Mouse (Mus musculus) ovary, postnatal 10 days (tissue): ENCODE data around the gene Acsf2.

Source experiments
- DNase-seq: peaks from one replicate; pipeline ENCODE4 v3.0.0; 2022; ENCODE audit warnings: low spot score

Acsf2 gene

GRCm38 (mm10) chr11:94598437-94599120, 3.1 kb downstream of the Acsf2 start:
- no peak for DNase-seq

DNA sequence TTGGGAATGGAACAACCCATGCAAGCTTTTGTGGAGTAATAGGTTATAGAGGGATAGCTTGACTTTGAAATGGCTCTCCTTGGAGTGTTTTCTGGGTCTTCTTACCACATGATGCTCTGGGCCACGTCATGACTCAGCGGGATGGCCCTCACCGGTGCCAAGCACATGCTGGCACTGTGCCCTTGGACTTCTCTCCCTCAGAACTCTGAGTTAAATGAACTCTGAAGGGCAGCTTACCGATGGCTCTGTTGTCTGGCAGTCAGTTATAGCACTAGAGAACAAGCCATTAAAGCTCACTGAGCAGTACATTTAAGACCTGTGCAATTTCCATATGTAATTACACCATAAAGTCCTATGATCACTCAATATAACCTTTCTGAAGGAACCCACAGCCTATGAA, 4.4 kb downstream of the Acsf2 start:
- DNase-seq = no peak

DNA sequence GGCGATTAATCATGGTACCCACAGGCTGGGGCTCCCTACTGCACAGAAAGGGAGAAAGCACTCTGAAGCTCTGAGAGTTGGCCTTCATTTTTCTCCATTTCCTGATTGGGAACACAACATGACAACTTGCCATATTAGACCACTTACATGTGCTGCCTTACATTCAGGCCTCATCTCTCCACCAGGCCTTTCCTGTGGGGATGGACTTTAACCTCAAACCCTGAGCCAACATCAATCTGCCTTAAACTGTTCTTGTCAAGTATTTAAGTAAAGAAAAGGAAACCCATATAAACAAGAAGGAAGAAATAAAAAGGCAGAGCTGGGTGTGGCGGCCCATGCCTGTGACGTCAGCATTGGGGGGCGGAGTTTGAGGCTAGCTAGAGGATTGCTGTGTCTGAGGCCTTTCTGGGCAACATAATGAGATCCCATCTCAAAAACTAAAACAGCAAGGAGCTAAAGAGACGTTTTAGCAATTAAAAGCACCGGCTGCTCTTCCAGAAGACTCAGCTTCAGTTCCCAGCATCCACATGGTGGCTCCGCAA, 5.3 kb downstream of the Acsf2 start:
- no peak for DNase-seq

DNA sequence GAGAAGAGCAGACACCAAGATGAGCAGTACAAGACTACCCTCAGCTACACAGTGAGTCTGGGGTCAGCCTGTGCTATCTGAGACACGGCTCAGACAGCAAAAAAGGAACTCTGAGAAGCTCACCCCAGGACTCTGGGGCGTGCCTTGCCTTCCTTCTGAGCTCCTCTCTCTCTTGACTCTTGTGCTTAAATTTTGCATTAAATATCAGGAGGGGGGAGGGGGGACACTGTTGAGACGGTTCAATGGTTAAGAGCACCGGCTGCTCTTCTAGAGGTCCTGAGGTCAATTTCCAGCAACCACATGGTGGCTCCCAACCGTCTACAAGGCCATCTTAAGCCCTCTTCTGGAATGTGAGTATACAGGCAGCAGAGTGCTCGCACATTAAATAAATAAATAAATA, 14.2 kb downstream of the Acsf2 start:
- DNase-seq = no peak

- no peak for DNase-seq
Observed at GRCm38 (mm10) chr11:94585091-94585490, 16.6 kb downstream of the Acsf2 start.

DNA sequence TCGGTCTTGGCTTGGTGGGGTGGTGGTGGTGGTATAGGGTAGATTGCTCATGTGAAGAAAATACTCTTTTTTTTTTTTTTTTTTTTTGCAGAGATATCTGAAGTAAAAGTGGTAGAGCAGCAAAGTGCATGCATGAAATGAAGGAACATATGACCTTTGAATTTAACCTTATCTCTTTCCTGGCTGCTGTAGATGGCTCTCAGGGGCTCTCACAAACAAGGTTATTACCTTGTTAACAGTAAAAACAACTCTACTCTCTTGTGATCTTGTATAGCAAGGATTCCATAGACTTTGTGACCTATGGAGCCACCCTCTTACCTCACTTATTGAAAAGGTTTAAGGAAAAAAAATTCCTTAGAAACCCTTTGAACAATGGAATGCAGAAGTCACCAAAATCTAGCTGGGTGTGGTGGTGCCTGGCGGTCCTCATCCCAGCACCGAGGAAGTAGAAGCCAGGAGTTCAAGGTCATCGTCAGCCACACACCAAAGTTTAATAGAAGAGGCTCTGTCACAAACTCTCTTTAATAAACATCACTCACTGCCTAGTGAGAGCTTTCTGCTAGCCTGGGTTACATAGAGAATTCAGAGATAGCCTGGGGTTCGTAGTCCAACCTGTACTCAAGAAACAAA, 21.4 kb downstream of the Acsf2 start:
- no peak for DNase-seq

- no peak for DNase-seq
Observed at GRCm38 (mm10) chr11:94576361-94576760, 25.3 kb downstream of the Acsf2 start.

- no peak for DNase-seq
Observed at GRCm38 (mm10) chr11:94575036-94575435, 26.6 kb downstream of the Acsf2 start.

DNA sequence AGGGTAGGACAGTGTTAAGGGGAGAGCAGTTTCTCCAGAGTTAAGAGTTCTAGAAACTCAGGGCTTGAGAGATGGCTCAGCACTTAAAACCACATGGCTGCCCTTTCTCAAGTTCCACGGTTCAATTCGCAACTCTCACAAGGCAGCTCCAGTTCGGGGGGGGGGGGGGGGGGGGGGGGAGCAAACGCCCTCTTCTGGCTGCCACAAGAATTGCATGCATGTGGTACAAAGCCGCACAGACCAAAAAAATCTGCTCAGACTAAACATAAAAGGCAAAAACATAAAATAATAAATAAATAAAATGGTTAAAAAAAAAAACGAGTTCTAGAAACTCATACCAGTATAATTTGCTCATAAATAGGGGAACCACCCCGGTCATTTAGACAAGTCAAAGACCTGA, 27.1 kb downstream of the Acsf2 start:
- DNase-seq = no peak

DNA sequence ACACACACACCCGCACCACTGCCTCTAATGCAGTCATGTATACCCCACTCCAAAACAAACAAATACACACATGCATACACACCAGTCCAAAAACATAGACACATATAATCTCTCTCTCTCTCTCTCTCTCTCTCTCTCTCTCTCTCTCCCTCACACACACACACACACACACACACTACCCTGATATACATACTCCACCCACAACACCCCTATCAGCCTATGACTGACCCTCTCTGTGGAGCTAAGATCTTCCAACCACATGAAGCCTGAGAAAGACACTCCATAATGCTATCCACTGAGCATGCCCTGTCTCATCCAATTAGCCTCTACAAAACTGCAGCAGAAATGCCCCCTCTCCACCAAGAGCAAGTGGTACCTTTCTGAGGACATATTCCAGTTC, 29.8 kb downstream of the Acsf2 start:
- DNase-seq = no peak

- DNase-seq = no peak
Observed at GRCm38 (mm10) chr11:94570612-94571011, 31.1 kb downstream of the Acsf2 start.

GRCm38 (mm10) chr11:94567326-94567725, 34.3 kb downstream of the Acsf2 start:
- DNase-seq = no peak

DNA sequence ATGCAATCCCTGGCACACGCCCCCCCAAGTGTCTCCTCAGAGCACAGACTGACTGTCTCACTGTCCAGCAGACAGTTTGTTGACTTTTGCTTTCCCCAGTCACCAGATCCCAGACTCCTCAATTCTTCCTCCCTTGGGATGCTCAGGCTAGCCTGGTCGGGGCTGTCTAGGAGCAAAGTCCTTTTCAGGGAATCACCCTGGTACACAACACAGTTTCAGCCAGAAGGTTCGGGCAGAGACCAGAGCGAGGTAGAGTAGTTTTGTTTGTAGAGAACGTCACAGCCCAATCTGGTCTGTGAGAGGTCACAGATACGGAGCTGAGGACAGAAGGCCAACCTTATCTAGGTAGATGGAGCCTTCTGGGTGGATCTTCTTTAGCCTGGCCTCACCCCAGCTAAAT, 35.1 kb downstream of the Acsf2 start:
- DNase-seq = no peak

GRCm38 (mm10) chr11:94565151-94565479, 36.6 kb downstream of the Acsf2 start:
- DNase-seq = no peak

- no peak for DNase-seq
Observed at GRCm38 (mm10) chr11:94564437-94565150, 37.1 kb downstream of the Acsf2 start, which contains the start of gene Chad. Gene Chad, plus strand, starts transcription at chr11:94565047.

GRCm38 (mm10) chr11:94563821-94564220, 37.9 kb downstream of the Acsf2 start:
- no peak for DNase-seq

DNA sequence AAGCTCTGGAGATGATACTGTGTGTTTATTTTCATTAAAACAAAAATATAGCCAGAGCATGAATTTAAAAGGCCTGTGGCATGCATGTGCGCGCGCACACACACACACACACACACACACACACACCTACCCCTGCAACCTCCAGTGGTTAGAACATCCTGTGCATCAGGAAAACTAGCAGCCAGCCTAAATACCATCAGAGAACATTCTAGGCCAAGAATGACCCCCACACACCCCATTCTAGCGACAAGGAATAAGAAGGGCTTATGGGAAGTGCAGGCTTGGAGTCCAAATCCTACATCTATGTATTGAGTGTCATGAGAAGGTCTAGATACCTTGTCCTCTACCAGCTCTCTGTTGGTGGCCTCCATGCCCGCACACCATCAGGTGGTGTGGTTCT, 38.3 kb downstream of the Acsf2 start:
- no peak for DNase-seq

- no peak for DNase-seq
Observed at GRCm38 (mm10) chr11:94558226-94558625, 43.4 kb downstream of the Acsf2 start.

DNA sequence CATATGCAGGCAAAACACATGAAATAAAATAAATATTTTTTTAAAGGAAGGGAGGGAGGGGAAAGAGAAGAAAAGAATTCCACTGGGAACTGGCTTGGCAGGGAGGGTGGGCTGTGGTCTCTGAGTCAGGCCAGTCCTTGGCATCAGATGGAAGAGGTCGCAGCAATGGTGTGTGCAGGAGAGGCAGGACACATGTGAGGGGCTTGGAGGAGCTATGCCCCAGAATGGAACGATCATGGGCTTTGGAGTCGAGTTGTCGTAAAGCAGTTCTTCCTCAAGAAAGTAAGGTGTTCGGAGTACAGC, 51.3 kb downstream of the Acsf2 start:
- DNase-seq = no peak

GRCm38 (mm10) chr11:94549691-94550441, 51.8 kb downstream of the Acsf2 start:
- DNase-seq = no peak

GRCm38 (mm10) chr11:94548888-94549690, 52.6 kb downstream of the Acsf2 start, which contains the start of gene Rsad1:
Gene Rsad1, minus strand, starts transcription at chr11:94549255.
- peak; percentile 91 for DNase-seq
